Mouse (Mus musculus) midbrain, embryonic 11.5 days (tissue): Measurements from ENCODE around the gene Usp13. TPM values are rescaled to one million over a fixed set of nuclear protein-coding genes. Genes with fewer than 3 reads are reported as not detected.
A peak's percentile ranks its signal among the peaks of the same experiment; 100 is the strongest.

Experiments
- ATAC-seq: fragments of 200-750 bp; cut with Nextera tagmentation; 2 replicates; pipeline ENCODE4 v1.8.0; 2017; ENCODE audit warnings: moderate TSS enrichment, moderate library complexity; ENCODE audit not compliant: low FRiP score
- DNase-seq: peaks from one replicate; pipeline ENCODE4 v3.0.0; 2015; ENCODE audit warnings: low spot score; ENCODE audit errors: missing footprints
- H3K27ac ChIP-seq: fragments of 300-500 bp; sonication (generic); 2 replicates; pipeline ENCODE4 v1.5.1; 2014; ENCODE audit warnings: low read depth, low read length
- H3K27me3 ChIP-seq: fragments of 300-500 bp; sonication (generic); 2 replicates; pipeline ENCODE4 v1.6.1; 2014; ENCODE audit warnings: mild to moderate bottlenecking, low read length, moderate library complexity, mixed read lengths; ENCODE audit not compliant: control insufficient read depth, insufficient read depth
- H3K36me3 ChIP-seq: fragments of 300-500 bp; sonication (generic); 2 replicates; pipeline ENCODE4 v1.6.1; 2014; ENCODE audit warnings: mild to moderate bottlenecking, low read length, moderate library complexity, mixed read lengths; ENCODE audit not compliant: control insufficient read depth, insufficient read depth
- H3K4me1 ChIP-seq: fragments of 300-500 bp; sonication (generic); 2 replicates; pipeline ENCODE4 v1.6.1; 2014; ENCODE audit warnings: low read length; ENCODE audit not compliant: control insufficient read depth, insufficient read depth
- H3K4me2 ChIP-seq: fragments of 300-500 bp; sonication (generic); 2 replicates; pipeline ENCODE4 v1.6.1; 2014; ENCODE audit warnings: mild to moderate bottlenecking, moderate library complexity
- H3K4me3 ChIP-seq: fragments of 300-500 bp; sonication (generic); 2 replicates; pipeline ENCODE4 v1.5.1; 2014; ENCODE audit warnings: low read depth, low read length
- H3K9ac ChIP-seq: fragments of 300-500 bp; sonication (generic); 2 replicates; pipeline ENCODE4 v1.6.1; 2014; ENCODE audit warnings: low read length
- H3K9me3 ChIP-seq: fragments of 300-500 bp; sonication (generic); 2 replicates; pipeline ENCODE4 v1.6.1; 2016; ENCODE audit warnings: low read length; ENCODE audit not compliant: control insufficient read depth
- WGBS: fragments of 180-500 bp; shearing (Covaris S2); extraction: QIAGEN DNeasy Blood & Tissue Kit; methylation state at CpG from one replicate; pipeline ENCODE4 v1.1.7; 2014; 5-methylcytosine and 5-hydroxymethylcytosine counted together
- polyA plus RNA-seq: library from polyadenylated mRNA; unstranded; fragments of >200 nt; fragmentation: Nextera tagmentation; extraction: Ambion mirVana; gene quantifications from 2 replicates; pipeline ENCODE4 v1.2.1, GENCODE M21; 2014

The Usp13 gene
- 5.7 and 6.4 TPM in 2 replicates for polyA plus RNA-seq

GRCm38 (mm10) chr3:32817357-32818326 lies at the start of gene Usp13:
Usp13 (plus strand) TSS chr3:32817546.
- peak; percentile 97 for DNase-seq
- WGBS, result under 1% methylated on average over 78 of the region's 84 CpGs
- peak within 1 kb of the TSS; percentile 85 for H3K27ac ChIP-seq
- no peaks in the 10 kb centered on the region for H3K9me3 ChIP-seq
- H3K27me3 ChIP-seq, result no peaks in the 10 kb centered on the region
- H3K36me3 ChIP-seq, result no peaks in the 10 kb centered on the region
- H3K4me2 ChIP-seq, result peak within 1 kb of the TSS; percentile 79
- peak; percentile 92 for ATAC-seq
- peaks cover 5% of the 10 kb centered on the region; the same call in 1 of the 2 replicates for H3K4me1 ChIP-seq
- H3K4me3 ChIP-seq, result peak within 1 kb of the TSS; percentile 81
- H3K9ac ChIP-seq, result peak within 1 kb of the TSS; percentile 83

GRCm38 (mm10) chr3:32770781-32771180 lies 46.6 kb upstream of the Usp13 start:
- 82% methylated on average over 2 of the region's 2 CpGs for WGBS
- Histone ChIP-seq H3K27ac (no peak overlapping the region), H3K4me3 (no peak overlapping the region), H3K4me2 (no peak overlapping the region), H3K9ac (no peak overlapping the region), H3K4me1 (no peaks in the 10 kb centered on the region), H3K36me3 (no peaks in the 10 kb centered on the region), H3K9me3 (no peaks in the 10 kb centered on the region), H3K27me3 (no peaks in the 10 kb centered on the region)
- ATAC-seq (no peak), DNase-seq (no peak)

- Histone ChIP-seq H3K36me3 (no peaks in the 10 kb centered on the region), H3K4me3 (peak overlapping the region; percentile 81), H3K4me1 (peaks cover 5% of the 10 kb centered on the region; the same call in 1 of the 2 replicates), H3K9me3 (no peaks in the 10 kb centered on the region), H3K27ac (peak overlapping the region; percentile 85), H3K27me3 (no peaks in the 10 kb centered on the region), H3K9ac (peak overlapping the region; percentile 83), H3K4me2 (peak overlapping the region; percentile 79)
- DNase-seq (no peak), ATAC-seq (peak; percentile 48)
- 7% methylated on average over 9 of the region's 9 CpGs for WGBS
Measured at GRCm38 (mm10) chr3:32817001-32817356, 367 bp upstream of the Usp13 start.

GRCm38 (mm10) chr3:32818327-32818900 lies 1.1 kb downstream of the Usp13 start:
- H3K36me3 ChIP-seq, result no peaks in the 10 kb centered on the region
- H3K4me1 ChIP-seq, result peaks cover 5% of the 10 kb centered on the region; the same call in 1 of the 2 replicates
- peak; percentile 6; the same call in 1 of the 2 replicates for ATAC-seq
- peak overlapping the region; percentile 79 for H3K4me2 ChIP-seq
- no peak overlapping the region for H3K27ac ChIP-seq
- peak overlapping the region; percentile 83 for H3K9ac ChIP-seq
- H3K9me3 ChIP-seq, result no peaks in the 10 kb centered on the region
- peak; percentile 93 for DNase-seq
- H3K4me3 ChIP-seq, result peak overlapping the region; percentile 81
- 5% methylated on average over 12 of the region's 12 CpGs for WGBS
- H3K27me3 ChIP-seq, result no peaks in the 10 kb centered on the region

- Histone ChIP-seq H3K4me3 (no peak overlapping the region), H3K4me1 (peaks cover 5% of the 10 kb centered on the region; the same call in 1 of the 2 replicates), H3K36me3 (no peaks in the 10 kb centered on the region), H3K27ac (no peak overlapping the region), H3K4me2 (no peak overlapping the region), H3K9ac (no peak overlapping the region), H3K27me3 (no peaks in the 10 kb centered on the region), H3K9me3 (no peaks in the 10 kb centered on the region)
- 63% methylated on average over 3 of the region's 3 CpGs for WGBS
- DNase-seq, result no peak
- no peak for ATAC-seq
Measured at GRCm38 (mm10) chr3:32822620-32823019, 5.3 kb downstream of the Usp13 start.

GRCm38 (mm10) chr3:32824923-32825322 lies 7.6 kb downstream of the Usp13 start:
- DNase-seq (no peak), ATAC-seq (no peak)
- no peak overlapping the region for H3K4me2 ChIP-seq
- no peak overlapping the region for H3K27ac ChIP-seq
- 94% methylated on average over 5 of the region's 5 CpGs for WGBS
- no peak overlapping the region for H3K9ac ChIP-seq
- H3K27me3 ChIP-seq, result no peaks in the 10 kb centered on the region
- no peaks in the 10 kb centered on the region for H3K36me3 ChIP-seq
- H3K9me3 ChIP-seq, result no peaks in the 10 kb centered on the region
- H3K4me1 ChIP-seq, result no peaks in the 10 kb centered on the region
- no peak overlapping the region for H3K4me3 ChIP-seq

GRCm38 (mm10) chr3:32825964-32826479 lies 8.7 kb downstream of the Usp13 start:
- no peaks in the 10 kb centered on the region for H3K4me1 ChIP-seq
- H3K27ac ChIP-seq, result no peak overlapping the region
- no peaks in the 10 kb centered on the region for H3K9me3 ChIP-seq
- no peak overlapping the region for H3K4me2 ChIP-seq
- 93% methylated on average over 3 of the region's 3 CpGs for WGBS
- H3K27me3 ChIP-seq, result no peaks in the 10 kb centered on the region
- ATAC-seq (no peak), DNase-seq (no peak)
- H3K9ac ChIP-seq, result no peak overlapping the region
- H3K4me3 ChIP-seq, result no peak overlapping the region
- H3K36me3 ChIP-seq, result no peaks in the 10 kb centered on the region

- Histone ChIP-seq H3K4me2 (no peak overlapping the region), H3K9ac (no peak overlapping the region), H3K27ac (no peak overlapping the region), H3K27me3 (no peaks in the 10 kb centered on the region), H3K36me3 (no peaks in the 10 kb centered on the region), H3K4me3 (no peak overlapping the region), H3K9me3 (no peaks in the 10 kb centered on the region), H3K4me1 (no peaks in the 10 kb centered on the region)
- ATAC-seq, result no peak
- DNase-seq, result peak; percentile 75
- 79% methylated on average over 6 of the region's 6 CpGs for WGBS
Measured at GRCm38 (mm10) chr3:32826701-32827100, 9.4 kb downstream of the Usp13 start.

GRCm38 (mm10) chr3:32833871-32834270 lies 16.5 kb downstream of the Usp13 start:
- Histone ChIP-seq H3K4me2 (no peak overlapping the region), H3K36me3 (no peaks in the 10 kb centered on the region), H3K4me3 (no peak overlapping the region), H3K9me3 (no peaks in the 10 kb centered on the region), H3K27ac (no peak overlapping the region), H3K9ac (no peak overlapping the region), H3K27me3 (no peaks in the 10 kb centered on the region), H3K4me1 (peaks cover 4% of the 10 kb centered on the region; the same call in 1 of the 2 replicates)
- no peak for ATAC-seq
- peak; percentile 39 for DNase-seq
- WGBS, result 40% methylated on average over 2 of the region's 2 CpGs
